Mouse (Mus musculus) neutrophil, adult 5-6 weeks (primary cell): ENCODE data around the gene Cmpk2. TPM values are rescaled to one million over a fixed set of nuclear protein-coding genes. Genes with fewer than 3 reads are reported as not detected.
A peak's percentile ranks its signal among the peaks of the same experiment; 100 is the strongest.
"Not testable (repeated sequence)": the region's sequence is repeated elsewhere in the genome, so short reads cannot be mapped to it uniquely, and the experiment has no call there.

Source experiments
- ATAC-seq: fragments of 151-379, 151-347 bp; 2 replicates; pipeline ENCODE4 v1.8.0; 2017; ENCODE audit warnings: mild to moderate bottlenecking, moderate TSS enrichment; ENCODE audit not compliant: insufficient number of reproducible peaks, poor library complexity, low FRiP score, severe bottlenecking; ENCODE audit errors: extremely low read depth
- total RNA-seq: library from RNA; stranded (forward); fragments of 200-1000 nt; gene quantifications from 2 replicates; pipeline ENCODE4 v1.2.3, GENCODE M21; 2017

Cmpk2 gene
- total RNA-seq: 35.9 and 51.3 TPM in 2 replicates

GRCm38 (mm10) chr12:26469098-26470041 is at the start of gene Cmpk2:
Gene Cmpk2, plus strand, starts transcription at chr12:26469204.
- ATAC-seq: peak; percentile 87

DNA sequence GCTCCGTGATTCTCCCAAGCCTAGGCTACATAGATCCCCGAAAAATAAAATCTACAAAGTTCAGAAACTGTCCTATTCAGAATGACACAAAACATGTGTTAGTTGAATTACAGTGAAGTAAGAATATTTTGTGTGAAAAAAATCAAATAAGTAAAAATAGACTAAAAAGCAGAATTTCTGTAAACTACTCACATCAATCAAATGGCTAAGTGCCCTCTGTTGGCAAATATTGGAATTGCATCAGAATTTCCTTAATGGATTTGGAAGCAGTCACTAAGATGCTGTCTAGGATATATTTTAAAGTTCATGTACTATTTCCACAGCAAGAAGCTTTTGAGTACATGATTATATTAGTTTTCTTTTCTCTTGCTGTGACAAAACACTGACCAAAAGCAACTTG is 44.2 kb upstream of the Cmpk2 start:
- no peak for ATAC-seq

DNA sequence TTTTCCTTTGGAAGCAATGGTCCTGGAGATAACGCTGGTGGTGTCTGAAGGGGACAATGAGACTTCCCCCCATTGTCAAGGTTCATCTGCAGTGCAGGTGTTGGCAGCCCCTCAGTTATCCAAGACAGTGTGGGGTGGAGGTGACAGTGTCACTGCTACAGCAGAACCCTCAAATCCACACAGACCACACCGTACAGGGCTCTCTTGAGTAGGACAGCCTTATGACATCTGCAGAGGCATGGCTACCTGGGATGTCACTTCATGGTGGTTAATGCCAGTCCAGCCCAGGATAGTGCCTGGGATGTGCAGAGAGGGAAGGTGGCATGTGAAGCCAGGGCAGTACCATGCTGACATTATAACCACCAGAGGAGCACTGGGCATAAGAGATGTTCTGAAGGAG is 40.2 kb upstream of the Cmpk2 start:
- ATAC-seq: not testable (repeated sequence)

DNA sequence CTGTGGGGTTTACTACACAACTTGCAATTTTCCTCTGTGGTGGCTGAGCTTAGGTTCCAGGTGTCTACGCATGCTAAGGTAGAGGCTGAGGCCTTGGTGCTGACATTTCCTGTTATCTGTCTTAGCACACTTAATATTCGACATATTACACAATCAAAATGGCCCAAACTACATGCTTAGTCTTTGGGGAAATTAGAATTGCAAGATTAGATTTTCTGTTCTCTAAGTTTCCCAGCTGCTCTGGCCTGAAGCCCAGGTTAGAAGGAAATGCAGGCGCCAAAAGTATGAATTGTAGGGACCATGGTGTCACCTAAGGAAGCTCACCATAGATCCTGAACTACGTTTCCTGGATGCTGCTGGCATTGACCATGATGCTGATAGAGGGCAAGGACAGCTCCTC is 32.7 kb upstream of the Cmpk2 start:
- no peak for ATAC-seq

- ATAC-seq: no peak
Measured at GRCm38 (mm10) chr12:26437950-26438349, 31.1 kb upstream of the Cmpk2 start.

DNA sequence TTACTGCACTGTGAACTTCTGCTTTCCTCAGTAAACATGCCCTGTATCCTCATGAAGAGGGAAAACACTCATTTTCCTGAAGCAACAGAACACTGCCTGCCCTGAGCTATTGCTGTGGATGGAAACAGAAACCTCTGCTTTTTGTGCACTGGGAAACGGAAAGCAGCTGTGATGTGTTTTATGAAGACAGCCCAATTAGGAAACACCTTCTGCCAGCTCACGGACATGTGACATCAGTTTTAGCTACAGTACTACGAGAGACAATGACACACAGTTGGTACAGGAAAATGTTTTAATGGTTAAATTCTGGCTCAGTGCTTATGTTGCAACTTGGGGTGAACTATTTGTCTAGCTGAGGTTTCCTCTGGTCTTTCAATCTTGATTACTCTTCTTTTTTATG is 29.6 kb upstream of the Cmpk2 start:
- no peak for ATAC-seq

DNA sequence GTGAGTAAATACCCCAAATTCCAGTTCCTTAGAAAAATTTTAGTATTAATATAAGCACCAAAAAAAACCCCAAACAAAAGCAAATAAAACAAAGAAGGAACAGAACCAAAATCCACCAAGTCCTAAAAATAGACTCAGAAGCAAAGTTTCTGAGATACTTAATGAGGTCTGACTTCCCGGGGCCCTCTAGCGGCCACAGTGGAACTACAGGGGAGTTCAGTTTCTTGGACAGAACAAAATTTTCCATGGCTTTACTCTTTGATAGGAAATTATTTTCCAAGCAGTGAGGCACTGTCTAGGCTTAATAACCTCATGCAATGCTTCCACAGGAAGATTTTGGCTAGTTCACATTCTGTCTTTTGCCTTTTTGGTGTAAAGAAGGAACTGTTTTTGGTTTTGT is 24.9 kb upstream of the Cmpk2 start:
- peak; percentile 56; the same call in 1 of the 2 replicates for ATAC-seq

DNA sequence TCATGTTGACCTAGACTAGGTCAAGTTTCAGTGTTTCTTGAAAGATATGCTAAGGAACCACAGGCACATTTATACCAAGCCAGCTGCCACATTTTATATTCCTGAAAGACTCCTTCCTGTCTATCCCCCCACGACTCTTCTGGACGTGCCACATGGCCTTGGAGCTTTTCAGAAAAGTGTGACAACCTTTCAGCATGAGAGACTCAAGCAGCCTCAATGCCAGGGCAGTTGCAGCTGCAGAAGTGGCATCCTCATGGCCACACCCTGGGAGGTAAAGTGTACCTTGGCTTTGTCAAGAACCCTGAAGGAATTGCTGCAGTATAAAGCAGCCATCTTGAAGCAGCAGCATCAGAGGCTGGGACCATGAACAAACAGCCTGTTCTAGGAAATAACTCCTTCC is 24.5 kb upstream of the Cmpk2 start:
- no peak for ATAC-seq

DNA sequence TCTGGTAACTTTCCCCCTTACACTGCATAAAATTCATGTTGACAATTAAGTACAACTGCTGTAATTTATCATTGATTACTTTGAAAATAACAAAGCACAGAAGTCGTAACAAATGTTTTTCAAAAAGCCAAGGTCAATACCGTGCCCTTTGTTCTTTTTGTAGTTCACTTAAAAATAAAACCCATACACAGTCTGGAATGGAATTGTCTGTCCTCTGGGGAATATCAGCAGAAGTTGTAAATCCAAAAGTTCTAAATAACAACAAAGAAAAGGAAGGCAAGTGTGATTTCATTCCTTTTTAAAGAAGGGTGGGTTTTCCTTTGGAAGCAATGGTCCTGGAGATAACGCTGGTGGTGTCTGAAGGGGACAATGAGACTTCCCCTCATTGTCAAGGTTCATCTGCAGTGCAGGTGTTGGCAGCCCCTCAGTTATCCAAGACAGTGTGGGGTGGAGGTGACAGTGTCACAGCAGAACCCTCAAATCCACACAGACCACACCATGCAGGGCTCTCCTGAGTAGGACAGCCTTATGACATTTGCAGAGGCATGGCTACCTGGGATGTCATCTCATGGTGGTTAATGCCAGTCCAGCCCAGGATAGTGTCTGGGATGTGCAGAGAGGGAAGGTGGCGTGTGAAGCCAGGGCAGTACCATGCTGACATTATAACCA is 22.5 kb upstream of the Cmpk2 start:
- ATAC-seq: no peak

- ATAC-seq: no peak
Measured at GRCm38 (mm10) chr12:26449483-26449882, 19.5 kb upstream of the Cmpk2 start.

DNA sequence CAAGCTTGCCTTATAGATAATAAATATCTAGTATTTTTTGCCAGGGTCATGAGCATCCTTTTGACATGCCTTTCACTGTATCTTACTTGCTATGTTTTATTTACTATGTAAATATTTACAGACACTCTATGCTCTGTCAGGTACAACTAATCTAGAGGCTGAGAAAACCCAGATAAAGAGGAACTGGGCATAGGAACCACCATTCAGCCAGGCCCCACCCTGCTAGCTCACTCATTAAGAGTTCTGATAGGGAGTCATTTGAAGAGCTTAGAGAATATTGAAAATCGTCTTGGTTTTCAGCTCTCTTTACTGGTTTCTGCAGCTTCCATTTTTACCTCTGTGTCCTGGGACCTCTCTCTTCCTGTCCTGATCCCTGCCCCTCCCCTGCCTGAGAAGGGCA is 17.9 kb upstream of the Cmpk2 start:
- peak; percentile 69; the same call in 1 of the 2 replicates for ATAC-seq

GRCm38 (mm10) chr12:26452951-26453350 is 16.1 kb upstream of the Cmpk2 start:
- ATAC-seq: no peak

DNA sequence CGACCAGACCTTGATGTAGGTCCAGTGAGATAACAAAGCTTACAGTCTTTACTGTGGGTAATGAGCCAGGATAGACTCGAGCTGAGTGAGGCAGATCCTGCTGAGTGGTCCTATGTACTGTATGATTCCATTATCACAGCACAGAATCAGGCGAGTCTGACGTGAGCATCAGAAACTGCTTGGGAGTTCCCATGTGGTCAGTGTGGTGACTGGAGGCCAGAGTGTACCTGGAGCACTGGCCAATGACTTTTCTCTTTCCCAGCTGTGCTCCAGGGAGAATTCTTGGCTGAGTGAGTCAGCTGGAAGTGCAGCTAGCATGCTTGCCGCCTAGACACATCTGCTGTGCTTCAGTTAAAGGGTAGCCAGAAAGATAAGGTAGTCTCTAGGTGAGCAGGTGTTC is 14.3 kb upstream of the Cmpk2 start:
- ATAC-seq: no peak

DNA sequence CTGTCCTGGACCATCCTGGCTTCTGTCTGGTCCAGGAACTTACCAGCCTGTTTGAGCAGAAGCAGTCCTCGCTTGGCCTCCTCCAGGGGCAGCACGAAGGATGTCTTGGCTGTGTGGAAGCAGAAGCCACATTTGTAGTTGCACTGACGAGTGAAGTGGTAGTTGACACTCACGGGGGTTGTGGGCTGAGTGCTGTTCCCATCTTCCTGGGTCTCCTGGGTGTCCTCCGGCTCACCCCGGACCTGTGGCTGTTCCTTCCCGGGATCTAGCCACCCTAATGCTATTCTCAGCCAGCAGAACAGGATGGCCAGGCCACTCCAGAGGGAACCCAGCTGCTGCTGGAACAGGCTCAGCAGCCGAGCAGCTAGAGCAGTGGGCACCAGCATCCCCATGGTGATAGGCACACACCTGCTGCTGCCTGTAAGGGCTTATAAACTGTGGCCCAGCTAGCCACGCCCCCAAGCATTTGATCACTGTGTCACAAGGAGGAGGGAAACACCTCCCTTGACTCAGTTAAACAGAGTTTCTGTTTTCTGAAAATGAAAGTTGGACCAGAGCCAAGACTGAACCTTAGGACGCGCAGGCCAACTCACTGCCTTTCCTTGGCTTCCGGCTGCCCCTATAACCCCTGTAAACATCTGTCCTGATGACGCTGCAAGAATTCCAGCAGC is 12.8 kb upstream of the Cmpk2 start, which contains the start of gene Rsad2:
Gene Rsad2, minus strand, starts transcription at position 425 of the 671 bp plus-strand sequence.
- peak; percentile 87 for ATAC-seq

DNA sequence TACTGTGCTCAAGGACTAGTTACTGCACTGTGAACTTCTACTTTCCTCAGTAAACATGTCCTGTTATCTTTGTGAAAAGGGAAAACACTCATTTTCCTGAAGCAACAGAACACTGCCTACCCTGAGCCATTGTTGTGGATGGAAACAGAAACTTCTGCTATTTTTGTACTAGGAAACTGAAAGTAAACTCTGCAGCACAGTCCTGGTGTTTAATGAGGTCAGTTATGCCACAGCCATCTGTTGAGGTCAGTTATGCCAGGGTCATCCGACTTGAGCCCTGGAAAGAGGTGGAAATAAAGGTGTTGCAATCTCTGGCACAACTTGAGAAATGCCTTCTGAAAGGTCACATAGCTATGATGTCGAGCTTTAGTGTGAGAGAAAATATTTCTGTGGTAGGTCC is 8.9 kb upstream of the Cmpk2 start:
- ATAC-seq: peak; percentile 64

DNA sequence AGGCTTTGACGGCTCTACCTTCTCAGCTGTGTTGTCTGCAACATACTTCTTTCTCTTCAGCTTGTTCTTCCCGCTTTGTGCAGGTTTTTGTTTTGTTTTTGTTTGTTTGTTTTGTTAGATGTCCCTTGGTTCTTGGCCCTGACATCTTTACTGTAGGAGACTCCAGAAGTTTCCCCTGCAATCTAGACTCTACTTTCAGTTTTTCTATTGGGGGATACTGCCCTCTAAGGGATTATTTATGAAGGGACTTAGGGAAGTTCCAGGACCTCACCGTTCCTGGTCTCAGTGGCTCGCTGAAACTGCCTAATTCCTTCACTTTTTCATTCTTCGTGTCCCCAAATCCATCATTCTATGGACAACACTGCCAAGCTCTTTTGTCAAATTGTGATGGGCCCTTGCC is 3.4 kb upstream of the Cmpk2 start:
- no peak for ATAC-seq

DNA sequence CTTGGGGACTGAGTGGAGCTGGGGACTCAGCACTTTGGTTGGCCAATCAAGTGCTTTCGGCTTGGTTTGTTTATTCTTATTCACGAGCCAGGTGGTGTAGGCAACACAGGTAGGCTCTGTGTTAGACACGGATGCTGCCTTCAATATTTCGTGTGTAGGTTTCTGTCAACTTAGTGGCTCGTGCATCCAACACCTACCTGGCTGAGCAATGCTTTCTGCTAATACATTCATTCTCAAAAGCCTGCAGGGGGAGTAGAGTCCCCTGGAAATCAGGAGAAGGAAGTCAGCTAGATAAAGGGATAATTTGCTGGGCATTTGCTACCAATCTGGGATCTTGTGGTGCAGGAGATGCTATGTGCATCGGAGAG is 1.0 kb downstream of the Cmpk2 start:
- ATAC-seq: no peak

- ATAC-seq: no peak
Measured at GRCm38 (mm10) chr12:26471376-26471775, 2.4 kb downstream of the Cmpk2 start.

DNA sequence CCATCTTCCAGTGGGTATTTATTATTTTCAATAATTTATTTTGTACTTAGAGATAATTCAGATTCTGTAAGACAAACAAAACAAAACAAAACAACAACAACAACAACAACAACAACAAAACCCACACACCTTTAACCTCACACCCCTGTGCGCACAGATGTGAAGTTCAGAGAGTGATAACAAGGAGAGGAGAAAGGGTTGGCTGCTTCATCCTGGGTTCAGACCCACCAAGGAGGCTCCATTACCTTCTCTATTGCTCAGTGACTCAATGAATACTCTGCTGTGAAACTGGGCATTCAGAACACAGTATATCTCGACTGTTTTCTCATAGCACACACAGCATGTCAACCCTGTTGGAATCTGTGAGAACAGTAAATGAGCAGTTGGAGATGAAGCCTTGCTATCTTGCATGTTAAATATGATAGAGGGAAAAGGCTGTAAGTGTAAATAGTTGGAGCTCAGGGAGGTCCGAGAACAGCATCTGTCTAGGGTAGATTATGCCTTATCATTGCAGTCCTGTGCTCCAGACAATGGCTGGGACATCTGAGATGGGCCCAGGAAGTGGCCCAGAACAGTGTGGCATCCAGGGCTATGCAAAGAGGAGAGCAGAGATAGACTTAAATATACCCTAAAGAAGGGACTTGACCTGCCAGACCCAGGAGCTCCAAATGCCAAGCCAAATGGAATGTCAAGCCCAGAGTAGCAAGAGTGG is 3.9 kb downstream of the Cmpk2 start:
- ATAC-seq: no peak
